Mouse (Mus musculus) heart, postnatal 0 days (tissue): Measurements from ENCODE around the gene Agtr1a.

Experiments used
- CTCF ChIP-seq: IDR thresholded peaks from 2 replicates; pipeline ENCODE4 v1.5.1; 2016; ENCODE audit warnings: antibody characterized with exemption, control low read depth, low read depth
- EP300 ChIP-seq: IDR thresholded peaks from 2 replicates; pipeline ENCODE4 v1.6.1; 2016; ENCODE audit warnings: antibody characterized with exemption, low read depth

GRCm38 (mm10) chr13:30331061-30331460 is 5.2 kb upstream of the Agtr1a start:
- no peak for TF ChIP-seq EP300
- TF ChIP-seq CTCF = no peak
